Mouse (Mus musculus): ENCODE measurements around the gene Tmem140.

Tmem140 gene

GRCm38 (mm10) chr6:34875966-34876834, 13.3 kb downstream of the Tmem140 start:
- no peak for DNase-seq (ENCODE audit: low read depth)

GRCm38 (mm10) chr6:34876835-34877156, 13.8 kb downstream of the Tmem140 start:
- no peak for DNase-seq (ENCODE audit: low read depth)

- peak; percentile 98 for DNase-seq (ENCODE audit: low read depth)
Measured at GRCm38 (mm10) chr6:34877509-34878321, 14.8 kb downstream of the Tmem140 start, which contains the start of gene Cyren. Cyren (minus strand) TSS chr6:34878060.

GRCm38 (mm10) chr6:34879101-34879740, 16.3 kb downstream of the Tmem140 start:
- no peak for DNase-seq (ENCODE audit: low read depth)

GRCm38 (mm10) chr6:34879911-34880475, 17.0 kb downstream of the Tmem140 start:
- peak; percentile 83 for DNase-seq (ENCODE audit: low read depth)

GRCm38 (mm10) chr6:34884724-34885123, 21.8 kb downstream of the Tmem140 start:
- DNase-seq (ENCODE audit: low read depth): no peak

GRCm38 (mm10) chr6:34887131-34887850, 24.3 kb downstream of the Tmem140 start:
- DNase-seq (ENCODE audit: low read depth): no peak

- DNase-seq (ENCODE audit: low read depth): no peak
Measured at GRCm38 (mm10) chr6:34889185-34889584, 26.2 kb downstream of the Tmem140 start.

GRCm38 (mm10) chr6:34895569-34895968, 32.6 kb downstream of the Tmem140 start:
- DNase-seq (ENCODE audit: low read depth): no peak

- DNase-seq (ENCODE audit: low read depth): no peak
Measured at GRCm38 (mm10) chr6:34896168-34896780, 33.3 kb downstream of the Tmem140 start.

GRCm38 (mm10) chr6:34899127-34899526, 36.2 kb downstream of the Tmem140 start:
- no peak for DNase-seq (ENCODE audit: low read depth)

- no peak for DNase-seq (ENCODE audit: low read depth)
Measured at GRCm38 (mm10) chr6:34900990-34901389, 38.0 kb downstream of the Tmem140 start.

GRCm38 (mm10) chr6:34901911-34902444, 39.0 kb downstream of the Tmem140 start:
- no peak for DNase-seq (ENCODE audit: low read depth)

- no peak for DNase-seq (ENCODE audit: low read depth)
Measured at GRCm38 (mm10) chr6:34902578-34902977, 39.6 kb downstream of the Tmem140 start.

GRCm38 (mm10) chr6:34903441-34903840, 40.5 kb downstream of the Tmem140 start:
- DNase-seq (ENCODE audit: low read depth): no peak

GRCm38 (mm10) chr6:34903851-34904250, 40.9 kb downstream of the Tmem140 start:
- no peak for DNase-seq (ENCODE audit: low read depth)

- DNase-seq (ENCODE audit: low read depth): no peak
Measured at GRCm38 (mm10) chr6:34904361-34904760, 41.4 kb downstream of the Tmem140 start.

- DNase-seq (ENCODE audit: low read depth): peak; percentile 11
Measured at GRCm38 (mm10) chr6:34906125-34906524, 43.2 kb downstream of the Tmem140 start.

GRCm38 (mm10) chr6:34906661-34907060, 43.7 kb downstream of the Tmem140 start:
- no peak for DNase-seq (ENCODE audit: low read depth)

- no peak for DNase-seq (ENCODE audit: low read depth)
Measured at GRCm38 (mm10) chr6:34907121-34907614, 44.2 kb downstream of the Tmem140 start.

Data from NIH3T3 (cell line).